Mouse (Mus musculus): ENCODE measurements around the gene Fbxl21. TPM values are rescaled to one million over a fixed set of nuclear protein-coding genes. Genes with fewer than 3 reads are reported as not detected.
A peak's percentile ranks its signal among the peaks of the same experiment; 100 is the strongest.

Fbxl21 gene
- polyA plus RNA-seq, 1 experiment from 2014 or later = 4.1 TPM

GRCm38 (mm10) chr13:56548401-56548800 lies 26.1 kb downstream of the Fbxl21 start, which contains the start of gene Lect2:
Gene Lect2, minus strand, starts transcription at chr13:56548502.
- no peaks in the 10 kb centered on the region for H3K9me3 ChIP-seq (ENCODE audit: control insufficient read depth, low read length)
- DNase-seq (ENCODE audit: low spot score) = no peak
- H3K36me3 ChIP-seq (replicated peaks; ENCODE audit: control insufficient read depth, insufficient read depth) = no peaks in the 10 kb centered on the region
- no peak for ATAC-seq (ENCODE audit: low FRiP score)
- no peak within 1 kb of the TSS for H3K4me2 ChIP-seq (replicated peaks)
- H3K27me3 ChIP-seq (ENCODE audit: control insufficient read depth, insufficient read depth, low read length) = no peaks in the 10 kb centered on the region
- 58% methylated on average over 9 of the region's 9 CpGs for WGBS
- no peaks in the 10 kb centered on the region for H3K4me1 ChIP-seq (replicated peaks; ENCODE audit: control insufficient read depth, insufficient read depth, low read length)
- no peak within 1 kb of the TSS for H3K9ac ChIP-seq
- no peak within 1 kb of the TSS for H3K27ac ChIP-seq
- H3K4me3 ChIP-seq (replicated peaks; ENCODE audit: low read length) = no peak within 1 kb of the TSS

GRCm38 (mm10) chr13:56549364-56549763 lies 27.1 kb downstream of the Fbxl21 start:
- no peak for DNase-seq (ENCODE audit: low spot score)
- H3K4me3 ChIP-seq (replicated peaks; ENCODE audit: low read length) = no peak overlapping the region
- no peak overlapping the region for H3K4me2 ChIP-seq (replicated peaks)
- H3K36me3 ChIP-seq (replicated peaks; ENCODE audit: control insufficient read depth, insufficient read depth) = no peaks in the 10 kb centered on the region
- no peaks in the 10 kb centered on the region for H3K27me3 ChIP-seq (ENCODE audit: control insufficient read depth, insufficient read depth, low read length)
- ATAC-seq (ENCODE audit: low FRiP score) = no peak
- 0 out of 2 replicates have a peak, but pooled peaks cover under 1% of the 10 kb centered on the region for H3K4me1 ChIP-seq (replicated peaks; ENCODE audit: control insufficient read depth, insufficient read depth, low read length)
- no peak overlapping the region for H3K9ac ChIP-seq
- H3K27ac ChIP-seq = no peak overlapping the region
- WGBS = 70% methylated on average over 4 of the region's 4 CpGs
- no peaks in the 10 kb centered on the region for H3K9me3 ChIP-seq (ENCODE audit: control insufficient read depth, low read length)

- ATAC-seq (ENCODE audit: low FRiP score) (no peak), DNase-seq (ENCODE audit: low spot score) (no peak)
- Histone ChIP-seq H3K9me3 (ENCODE audit: control insufficient read depth, low read length) (no peaks in the 10 kb centered on the region), H3K36me3 (replicated peaks; ENCODE audit: control insufficient read depth, insufficient read depth) (no peaks in the 10 kb centered on the region), H3K4me1 (replicated peaks; ENCODE audit: control insufficient read depth, insufficient read depth, low read length) (0 out of 2 replicates have a peak, but pooled peaks cover 4% of the 10 kb centered on the region), H3K4me3 (replicated peaks; ENCODE audit: low read length) (no peak overlapping the region), H3K27me3 (ENCODE audit: control insufficient read depth, insufficient read depth, low read length) (no peaks in the 10 kb centered on the region), H3K9ac (no peak overlapping the region), H3K27ac (no peak overlapping the region), H3K4me2 (replicated peaks) (no peak overlapping the region)
- 33% methylated on average over 1 of the region's 1 CpGs for WGBS
Observed at GRCm38 (mm10) chr13:56550574-56550973, 28.3 kb downstream of the Fbxl21 start.

- Histone ChIP-seq H3K4me3 (replicated peaks; ENCODE audit: low read length) (no peak overlapping the region), H3K4me1 (replicated peaks; ENCODE audit: control insufficient read depth, insufficient read depth, low read length) (0 out of 2 replicates have a peak, but pooled peaks cover 4% of the 10 kb centered on the region), H3K36me3 (replicated peaks; ENCODE audit: control insufficient read depth, insufficient read depth) (no peaks in the 10 kb centered on the region), H3K27me3 (ENCODE audit: control insufficient read depth, insufficient read depth, low read length) (no peaks in the 10 kb centered on the region), H3K27ac (no peak overlapping the region), H3K9me3 (ENCODE audit: control insufficient read depth, low read length) (no peaks in the 10 kb centered on the region), H3K9ac (no peak overlapping the region), H3K4me2 (replicated peaks) (no peak overlapping the region)
- DNase-seq (ENCODE audit: low spot score) (no peak), ATAC-seq (ENCODE audit: low FRiP score) (no peak)
- 84% methylated on average over 6 of the region's 6 CpGs for WGBS
Observed at GRCm38 (mm10) chr13:56551661-56552060, 29.4 kb downstream of the Fbxl21 start.

GRCm38 (mm10) chr13:56553923-56554322 lies 31.7 kb downstream of the Fbxl21 start:
- no peak overlapping the region for H3K4me3 ChIP-seq (replicated peaks; ENCODE audit: low read length)
- no peaks in the 10 kb centered on the region for H3K27me3 ChIP-seq (ENCODE audit: control insufficient read depth, insufficient read depth, low read length)
- no peaks in the 10 kb centered on the region for H3K36me3 ChIP-seq (replicated peaks; ENCODE audit: control insufficient read depth, insufficient read depth)
- 56% methylated on average over 2 of the region's 2 CpGs for WGBS
- H3K4me2 ChIP-seq (replicated peaks) = no peak overlapping the region
- 0 out of 2 replicates have a peak, but pooled peaks cover 4% of the 10 kb centered on the region for H3K4me1 ChIP-seq (replicated peaks; ENCODE audit: control insufficient read depth, insufficient read depth, low read length)
- no peak overlapping the region for H3K27ac ChIP-seq
- H3K9ac ChIP-seq = no peak overlapping the region
- ATAC-seq (ENCODE audit: low FRiP score) (no peak), DNase-seq (ENCODE audit: low spot score) (no peak)
- H3K9me3 ChIP-seq (ENCODE audit: control insufficient read depth, low read length) = no peaks in the 10 kb centered on the region

- H3K4me3 ChIP-seq (replicated peaks; ENCODE audit: low read length) = no peak overlapping the region
- H3K9ac ChIP-seq = no peak overlapping the region
- WGBS = 1% methylated on average over 2 of the region's 2 CpGs
- no peak overlapping the region for H3K4me2 ChIP-seq (replicated peaks)
- 0 out of 2 replicates have a peak, but pooled peaks cover 4% of the 10 kb centered on the region for H3K4me1 ChIP-seq (replicated peaks; ENCODE audit: control insufficient read depth, insufficient read depth, low read length)
- H3K9me3 ChIP-seq (ENCODE audit: control insufficient read depth, low read length) = no peaks in the 10 kb centered on the region
- H3K27me3 ChIP-seq (ENCODE audit: control insufficient read depth, insufficient read depth, low read length) = no peaks in the 10 kb centered on the region
- ATAC-seq (ENCODE audit: low FRiP score) (no peak; the same call in 1 of the 2 replicates), DNase-seq (ENCODE audit: low spot score) (peak; percentile 72)
- H3K36me3 ChIP-seq (replicated peaks; ENCODE audit: control insufficient read depth, insufficient read depth) = no peaks in the 10 kb centered on the region
- no peak overlapping the region for H3K27ac ChIP-seq
Observed at GRCm38 (mm10) chr13:56554409-56554808, 32.1 kb downstream of the Fbxl21 start.

GRCm38 (mm10) chr13:56555957-56556356 lies 33.7 kb downstream of the Fbxl21 start:
- Histone ChIP-seq H3K4me1 (replicated peaks; ENCODE audit: control insufficient read depth, insufficient read depth, low read length) (0 out of 2 replicates have a peak, but pooled peaks cover 4% of the 10 kb centered on the region), H3K27ac (no peak overlapping the region), H3K27me3 (ENCODE audit: control insufficient read depth, insufficient read depth, low read length) (no peaks in the 10 kb centered on the region), H3K4me3 (replicated peaks; ENCODE audit: low read length) (no peak overlapping the region), H3K9me3 (ENCODE audit: control insufficient read depth, low read length) (no peaks in the 10 kb centered on the region), H3K9ac (no peak overlapping the region), H3K4me2 (replicated peaks) (no peak overlapping the region), H3K36me3 (replicated peaks; ENCODE audit: control insufficient read depth, insufficient read depth) (no peaks in the 10 kb centered on the region)
- 3% methylated on average over 1 of the region's 1 CpGs for WGBS
- DNase-seq (ENCODE audit: low spot score) (peak; percentile 66), ATAC-seq (ENCODE audit: low FRiP score) (no peak)

- Histone ChIP-seq H3K9ac (no peak overlapping the region), H3K9me3 (ENCODE audit: control insufficient read depth, low read length) (no peaks in the 10 kb centered on the region), H3K27ac (no peak overlapping the region), H3K4me3 (replicated peaks; ENCODE audit: low read length) (no peak overlapping the region), H3K27me3 (ENCODE audit: control insufficient read depth, insufficient read depth, low read length) (no peaks in the 10 kb centered on the region), H3K4me1 (replicated peaks; ENCODE audit: control insufficient read depth, insufficient read depth, low read length) (0 out of 2 replicates have a peak, but pooled peaks cover 4% of the 10 kb centered on the region), H3K4me2 (replicated peaks) (no peak overlapping the region), H3K36me3 (replicated peaks; ENCODE audit: control insufficient read depth, insufficient read depth) (no peaks in the 10 kb centered on the region)
- DNase-seq (ENCODE audit: low spot score) (no peak), ATAC-seq (ENCODE audit: low FRiP score) (no peak)
- WGBS = 90% methylated on average over 3 of the region's 3 CpGs
Observed at GRCm38 (mm10) chr13:56556701-56557100, 34.4 kb downstream of the Fbxl21 start.

- no peak overlapping the region for H3K4me2 ChIP-seq (replicated peaks)
- H3K4me3 ChIP-seq (replicated peaks; ENCODE audit: low read length) = no peak overlapping the region
- H3K4me1 ChIP-seq (replicated peaks; ENCODE audit: control insufficient read depth, insufficient read depth, low read length) = 0 out of 2 replicates have a peak, but pooled peaks cover 4% of the 10 kb centered on the region
- WGBS = 36% methylated on average over 3 of the region's 3 CpGs
- DNase-seq (ENCODE audit: low spot score) = no peak
- H3K9ac ChIP-seq = no peak overlapping the region
- no peak for ATAC-seq (ENCODE audit: low FRiP score)
- H3K36me3 ChIP-seq (replicated peaks; ENCODE audit: control insufficient read depth, insufficient read depth) = no peaks in the 10 kb centered on the region
- no peak overlapping the region for H3K27ac ChIP-seq
- H3K27me3 ChIP-seq (ENCODE audit: control insufficient read depth, insufficient read depth, low read length) = no peaks in the 10 kb centered on the region
- H3K9me3 ChIP-seq (ENCODE audit: control insufficient read depth, low read length) = no peaks in the 10 kb centered on the region
Observed at GRCm38 (mm10) chr13:56558811-56559210, 36.5 kb downstream of the Fbxl21 start.

- H3K4me2 ChIP-seq (replicated peaks) = no peak overlapping the region
- H3K4me3 ChIP-seq (replicated peaks; ENCODE audit: low read length) = no peak overlapping the region
- DNase-seq (ENCODE audit: low spot score) (no peak), ATAC-seq (ENCODE audit: low FRiP score) (no peak)
- H3K9ac ChIP-seq = no peak overlapping the region
- WGBS = 86% methylated on average over 6 of the region's 6 CpGs
- H3K4me1 ChIP-seq (replicated peaks; ENCODE audit: control insufficient read depth, insufficient read depth, low read length) = no peaks in the 10 kb centered on the region
- H3K36me3 ChIP-seq (replicated peaks; ENCODE audit: control insufficient read depth, insufficient read depth) = no peaks in the 10 kb centered on the region
- no peaks in the 10 kb centered on the region for H3K9me3 ChIP-seq (ENCODE audit: control insufficient read depth, low read length)
- no peaks in the 10 kb centered on the region for H3K27me3 ChIP-seq (ENCODE audit: control insufficient read depth, insufficient read depth, low read length)
- H3K27ac ChIP-seq = no peak overlapping the region
Observed at GRCm38 (mm10) chr13:56559841-56560370, 37.6 kb downstream of the Fbxl21 start.

Measured in hindbrain, embryonic 14.5 days (tissue).